Mouse (Mus musculus) small intestine, adult 2 months (tissue): ENCODE measurements around the gene Qtrt1. TPM values are rescaled to one million over a fixed set of nuclear protein-coding genes. Genes with fewer than 3 reads are reported as not detected.

Experiments
- H3K27ac ChIP-seq: fragments of 200-500 bp; 2 replicates; pipeline ENCODE4 v1.5.1; 2012; ENCODE audit warnings: low read depth, low read length, control low read depth, inconsistent platforms; ENCODE audit not compliant: insufficient read depth
- H3K27me3 ChIP-seq: fragments of 200-500 bp; 2 replicates; pipeline ENCODE4 v1.6.1; 2012; ENCODE audit warnings: mild to moderate bottlenecking, moderate library complexity, low read length, inconsistent platforms; ENCODE audit not compliant: control insufficient read depth, insufficient read depth
- H3K36me3 ChIP-seq: fragments of 200-500 bp; 2 replicates; pipeline ENCODE4 v1.6.1; 2012; ENCODE audit warnings: mild to moderate bottlenecking, low read length, control low read depth, inconsistent platforms; ENCODE audit not compliant: control insufficient read depth, insufficient read depth
- H3K4me1 ChIP-seq: fragments of 200-500 bp; 2 replicates; pipeline ENCODE4 v1.6.1; 2012; ENCODE audit warnings: low read length, inconsistent platforms, mixed read lengths; ENCODE audit not compliant: control insufficient read depth, insufficient read depth, insufficient read length
- H3K4me3 ChIP-seq: fragments of 200-500 bp; 2 replicates; pipeline ENCODE4 v1.5.1; 2012; ENCODE audit warnings: low read depth, mild to moderate bottlenecking, control low read depth, inconsistent platforms, low read length, moderate library complexity
- CTCF ChIP-seq: fragments of 200-500 bp; IDR thresholded peaks from 2 replicates; pipeline ENCODE4 v1.5.1; 2012; ENCODE audit warnings: low read depth, mild to moderate bottlenecking, control low read depth, inconsistent platforms, low read length, moderate library complexity, mixed read lengths; ENCODE audit not compliant: insufficient replicate concordance, insufficient read length; ENCODE audit errors: extremely low read depth
- POLR2A ChIP-seq: fragments of 200-500 bp; IDR thresholded peaks from 2 replicates; pipeline ENCODE4 v1.6.1; 2012; ENCODE audit warnings: low read depth, mild to moderate bottlenecking, control low read depth, inconsistent platforms, low read length, moderate library complexity
- WGBS: fragments of 180-500 bp; shearing (Covaris S2); methylation state at CpG from one replicate; pipeline ENCODE4 v1.1.7; 2018; 5-methylcytosine and 5-hydroxymethylcytosine counted together
- polyA plus RNA-seq: library from polyadenylated mRNA; depleted of rRNA; stranded (reverse); fragments of >200 nt; gene quantifications from 2 replicates; pipeline ENCODE4 v1.2.3, GENCODE M21; 2012

Gene Qtrt1
- polyA plus RNA-seq, 1 experiment, result 32.8 TPM

- Histone ChIP-seq H3K4me1 (peaks cover 37% of the 10 kb centered on the region), H3K27me3 (no peaks in the 10 kb centered on the region), H3K36me3 (peaks cover 6% of the 10 kb centered on the region; the same call in 1 of the 2 replicates), H3K27ac (peak overlapping the region; percentile 45), H3K4me3 (no peak overlapping the region)
- WGBS, result 18% methylated on average over 2 of the region's 2 CpGs
- TF ChIP-seq POLR2A (no peak), CTCF (no peak)
Measured at GRCm38 (mm10) chr9:21449710-21450109, 38.1 kb downstream of the Qtrt1 start.

GRCm38 (mm10) chr9:21450270-21450669 lies 38.6 kb downstream of the Qtrt1 start:
- H3K36me3 ChIP-seq, result peaks cover 6% of the 10 kb centered on the region; the same call in 1 of the 2 replicates
- no peak overlapping the region for H3K4me3 ChIP-seq
- TF ChIP-seq POLR2A (no peak), CTCF (no peak)
- WGBS, result 52% methylated on average over 3 of the region's 3 CpGs
- H3K4me1 ChIP-seq, result peaks cover 42% of the 10 kb centered on the region
- H3K27ac ChIP-seq, result peak overlapping the region; percentile 45
- H3K27me3 ChIP-seq, result no peaks in the 10 kb centered on the region

GRCm38 (mm10) chr9:21451391-21451790 lies 39.8 kb downstream of the Qtrt1 start:
- WGBS, result 38% methylated on average over 8 of the region's 8 CpGs
- Histone ChIP-seq H3K4me3 (no peak overlapping the region), H3K27me3 (no peaks in the 10 kb centered on the region), H3K27ac (peak overlapping the region; percentile 59), H3K4me1 (peaks cover 48% of the 10 kb centered on the region), H3K36me3 (peaks cover 4% of the 10 kb centered on the region; the same call in 1 of the 2 replicates)
- no peak for TF ChIP-seq POLR2A
- no peak for TF ChIP-seq CTCF

- no peak for TF ChIP-seq CTCF
- no peak for TF ChIP-seq POLR2A
- Histone ChIP-seq H3K27me3 (no peaks in the 10 kb centered on the region), H3K27ac (peak overlapping the region; percentile 59), H3K36me3 (peaks cover 4% of the 10 kb centered on the region; the same call in 1 of the 2 replicates), H3K4me1 (peaks cover 52% of the 10 kb centered on the region), H3K4me3 (no peak overlapping the region)
- WGBS, result 45% methylated on average over 8 of the region's 8 CpGs
Measured at GRCm38 (mm10) chr9:21451870-21452269, 40.2 kb downstream of the Qtrt1 start.

- Histone ChIP-seq H3K4me1 (peaks cover 48% of the 10 kb centered on the region), H3K27me3 (no peaks in the 10 kb centered on the region), H3K4me3 (no peak overlapping the region), H3K36me3 (0 out of 2 replicates have a peak, but pooled peaks cover 1% of the 10 kb centered on the region), H3K27ac (0 out of 2 replicates have a peak overlapping the region, but pooled peaks have one; percentile 19)
- no peak for TF ChIP-seq POLR2A
- no peak for TF ChIP-seq CTCF
- 76% methylated on average over 7 of the region's 7 CpGs for WGBS
Measured at GRCm38 (mm10) chr9:21453003-21453402, 41.4 kb downstream of the Qtrt1 start.

- Histone ChIP-seq H3K27me3 (no peaks in the 10 kb centered on the region), H3K36me3 (peaks cover 5% of the 10 kb centered on the region), H3K4me1 (peaks cover 46% of the 10 kb centered on the region), H3K27ac (0 out of 2 replicates have a peak overlapping the region, but pooled peaks have one; percentile 19), H3K4me3 (no peak overlapping the region)
- WGBS, result 84% methylated on average over 2 of the region's 2 CpGs
- TF ChIP-seq POLR2A (no peak), CTCF (no peak)
Measured at GRCm38 (mm10) chr9:21453459-21453858, 41.8 kb downstream of the Qtrt1 start.

- 69% methylated on average over 4 of the region's 4 CpGs for WGBS
Measured at GRCm38 (mm10) chr9:21454556-21454955, 42.9 kb downstream of the Qtrt1 start.

More at GRCm38 (mm10) chr9:21454556-21454955, 42.9 kb downstream of the Qtrt1 start:
- Histone ChIP-seq H3K27me3 (no peaks in the 10 kb centered on the region), H3K27ac (peak overlapping the region; percentile 55; the same call in 1 of the 2 replicates), H3K36me3 (peaks cover 11% of the 10 kb centered on the region), H3K4me1 (peaks cover 43% of the 10 kb centered on the region), H3K4me3 (no peak overlapping the region)
- TF ChIP-seq POLR2A (no peak), CTCF (no peak)
